Mouse (Mus musculus) adipose tissue, adult 10 weeks (tissue): Measurements from ENCODE around the gene Plxnd1. TPM values are rescaled to one million over a fixed set of nuclear protein-coding genes. Genes with fewer than 3 reads are reported as not detected.

ENCODE experiments used
- polyA plus RNA-seq: library from polyadenylated mRNA; stranded (reverse); fragments of 350-450 nt; fragmentation: Illumina TruSeq; extraction: RNeasy Lipid Tissue Mini Kit (QIAGEN cat#74804); gene quantifications from one replicate; pipeline ENCODE4 v1.2.3, GENCODE M21; 2014; ENCODE audit warnings: low read depth, low replicate concordance

The Plxnd1 gene
- 53.7 TPM for polyA plus RNA-seq

DNA sequence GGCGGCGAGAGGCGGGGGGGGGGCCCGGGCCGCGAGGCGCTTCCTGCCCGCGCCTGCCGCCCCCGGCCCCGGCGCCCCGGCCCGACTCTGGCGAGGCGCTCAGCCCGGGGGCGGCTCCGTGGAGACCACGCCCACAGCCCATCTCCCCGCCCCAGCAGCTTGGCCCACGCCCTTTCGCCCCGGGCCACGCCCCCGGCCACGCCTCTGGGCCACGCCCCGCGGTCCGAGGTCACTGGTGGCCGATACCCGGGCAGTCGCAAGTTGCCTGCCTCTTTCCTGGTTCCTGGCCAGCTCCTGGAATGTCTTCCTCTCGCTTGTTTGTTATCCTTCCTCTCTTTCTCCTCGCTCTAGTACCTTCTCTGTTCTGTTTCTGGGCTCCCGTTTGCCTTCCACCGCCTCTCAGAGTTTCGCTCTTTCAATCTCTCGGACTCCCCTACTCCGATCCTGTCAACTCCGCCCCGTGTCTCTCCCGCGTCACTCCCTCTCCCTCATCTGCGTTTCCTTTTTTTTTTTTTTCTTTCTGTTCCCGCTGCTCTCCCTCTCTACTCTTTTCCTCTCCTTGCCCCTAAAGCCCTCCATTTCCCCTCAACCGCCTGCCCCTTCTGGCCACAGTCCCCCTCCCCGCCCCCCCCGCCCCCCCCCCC is at the start of gene Plxnd1:
Gene Plxnd1, minus strand, starts transcription at position 129 of the 644 bp plus-strand sequence.

DNA sequence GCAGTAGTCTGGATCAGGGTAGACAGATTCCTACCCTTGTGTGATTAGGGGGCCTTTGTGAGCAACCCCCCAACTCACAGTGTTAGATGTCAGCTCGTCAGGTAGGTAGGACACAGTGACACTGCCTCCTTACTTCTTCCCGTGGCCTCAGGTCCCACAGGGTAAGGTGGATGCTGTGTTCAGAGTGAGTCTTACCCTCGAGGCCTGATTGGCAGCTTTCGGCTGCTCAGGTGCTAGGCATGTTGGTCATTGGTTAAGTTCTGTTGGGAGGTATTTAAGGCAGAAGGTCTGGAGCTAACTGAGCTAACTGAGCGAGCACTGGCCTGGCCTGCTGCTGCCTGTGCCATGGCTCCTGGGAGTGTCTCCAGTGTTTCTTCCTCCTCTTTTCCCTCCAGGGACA is 50.2 kb downstream of the Plxnd1 start, which contains the start of gene H1foo:
Gene H1foo, plus strand, starts transcription at position 301 of the 400 bp plus-strand sequence.

DNA sequence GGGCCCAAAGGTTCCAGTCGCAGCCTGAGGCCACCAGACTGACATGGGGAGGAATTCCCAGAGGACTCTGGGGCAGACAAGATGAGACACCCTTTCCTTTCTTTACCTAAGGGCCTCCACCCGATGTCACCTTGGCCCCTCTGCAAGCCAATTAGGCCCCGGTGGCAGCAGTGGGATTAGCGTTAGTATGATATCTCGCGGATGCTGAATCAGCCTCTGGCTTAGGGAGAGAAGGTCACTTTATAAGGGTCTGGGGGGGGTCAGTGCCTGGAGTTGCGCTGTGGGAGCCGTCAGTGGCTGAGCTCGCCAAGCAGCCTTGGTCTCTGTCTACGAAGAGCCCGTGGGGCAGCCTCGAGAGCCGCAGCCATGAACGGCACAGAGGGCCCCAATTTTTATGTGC is 63.2 kb downstream of the Plxnd1 start, which contains the start of gene Rho:
Gene Rho, plus strand, starts transcription at position 110 of the 400 bp plus-strand sequence.

Other genes starting within 250 kb of the Plxnd1 start
- 3.1 TPM for gene Tmem40, start 232.6 kb downstream of the Plxnd1 start, polyA plus RNA-seq
- 5.4 TPM for gene Cand2, start 220.5 kb downstream of the Plxnd1 start, polyA plus RNA-seq
- gene Rpl32, start 186.3 kb downstream of the Plxnd1 start, polyA plus RNA-seq, result 1,816 TPM
- 3.9 TPM for gene Efcab12, start 156.6 kb downstream of the Plxnd1 start, polyA plus RNA-seq
- 4.3 TPM for gene Mbd4, start 141.6 kb downstream of the Plxnd1 start, polyA plus RNA-seq
- gene Ift122, start 141.5 kb downstream of the Plxnd1 start, polyA plus RNA-seq, result 15.7 TPM
- 0.83 TPM for gene Rho, start 63.3 kb downstream of the Plxnd1 start, polyA plus RNA-seq
- not detected for gene H1foo, start 50.1 kb downstream of the Plxnd1 start, polyA plus RNA-seq
- 19.0 TPM for gene Tmcc1, start 198.5 kb upstream of the Plxnd1 start, polyA plus RNA-seq
- 49.0 TPM for gene Washc2, start 213.0 kb upstream of the Plxnd1 start, polyA plus RNA-seq